Mouse (Mus musculus) CH12.LX (cell line): ENCODE data around the gene Grk4. TPM values are rescaled to one million over a fixed set of nuclear protein-coding genes. Genes with fewer than 3 reads are reported as not detected.

Experiments used
- DNase-seq: peaks from one replicate; pipeline ENCODE4 v3.0.0-alpha.2; 2013; ENCODE audit errors: extremely low read depth
- H3K27ac ChIP-seq: 2 replicates; pipeline ENCODE4 v1.5.1; 2012; ENCODE audit warnings: low read depth, mild to moderate bottlenecking, control low read depth, moderate library complexity; ENCODE audit not compliant: insufficient read depth
- H3K27me3 ChIP-seq: replicated peaks from 2 replicates; pipeline ENCODE3; 2012; ENCODE audit warnings: inconsistent platforms
- H3K36me3 ChIP-seq, 2 experiments: replicated peaks in 1 of 2; 2 replicates each; pipeline versions ENCODE3 to v1.6.1; 2012; ENCODE audit warnings: inconsistent platforms in 1 of 2, low read length in 1 of 2, mild to moderate bottlenecking in 1 of 2, mixed read lengths in 1 of 2, moderate library complexity in 1 of 2; ENCODE audit not compliant: control insufficient read depth in 1 of 2, insufficient read depth in 1 of 2
- H3K4me1 ChIP-seq, 2 experiments: 2 replicates each; pipeline ENCODE4 v1.6.1; 2012; ENCODE audit warnings: inconsistent platforms in 1 of 2, moderate library complexity in 1 of 2; ENCODE audit not compliant: insufficient read depth in 2 of 2, control insufficient read depth in 1 of 2
- H3K4me2 ChIP-seq: 2 replicates; pipeline ENCODE4 v1.6.1; 2012; ENCODE audit warnings: low read depth, mild to moderate bottlenecking, control low read depth; ENCODE audit not compliant: poor library complexity, insufficient read depth, severe bottlenecking
- H3K4me3 ChIP-seq, 3 experiments: fragments of 150-350 bp in 1 of 3; sonication (generic) in 1 of 3; replicated peaks in 1 of 3; 2 replicates each; pipeline versions ENCODE3 to v1.5.1; 2011 to 2012; ENCODE audit warnings: low read depth in 2 of 3, low read length in 2 of 3, mild to moderate bottlenecking in 2 of 3, moderate library complexity in 2 of 3, control low read depth in 1 of 3, improper control_type of control experiment in 1 of 3, inconsistent platforms in 1 of 3, mixed read lengths in 1 of 3; ENCODE audit not compliant: poor library complexity in 1 of 3
- H3K79me2 ChIP-seq: replicated peaks from 2 replicates; pipeline ENCODE4 v1.6.1; 2012; ENCODE audit warnings: mild to moderate bottlenecking, moderate library complexity; ENCODE audit not compliant: control insufficient read depth, poor library complexity, insufficient read depth, severe bottlenecking; ENCODE audit errors: extremely low read depth
- H3K9ac ChIP-seq: 2 replicates; pipeline ENCODE4 v1.6.1; 2012; ENCODE audit warnings: low read depth, mild to moderate bottlenecking, control low read depth, moderate library complexity; ENCODE audit not compliant: insufficient read depth
- H3K9me3 ChIP-seq: replicated peaks from 2 replicates; pipeline ENCODE3; 2012; ENCODE audit warnings: low read length, inconsistent platforms, mixed read lengths
- CTCF ChIP-seq, 2 experiments: IDR thresholded peaks in 1 of 2; conservative IDR thresholded peaks in 1 of 2; 2 replicates each; pipeline ENCODE4 v1.5.1; 2011 to 2012; ENCODE audit warnings: low read depth in 2 of 2, low read length in 2 of 2, improper control_type of control experiment in 1 of 2, inconsistent platforms in 1 of 2, mild to moderate bottlenecking in 1 of 2, moderate library complexity in 1 of 2
- ETS1 ChIP-seq: conservative IDR thresholded peaks from 2 replicates; pipeline ENCODE4 v1.6.1; 2012; ENCODE audit warnings: low read depth, mild to moderate bottlenecking, inconsistent platforms, low read length, improper control_type of control experiment, moderate library complexity
- GABPA ChIP-seq: IDR thresholded peaks from 2 replicates; pipeline ENCODE4 v1.6.1; 2012; ENCODE audit warnings: low read depth, low read length, improper control_type of control experiment, inconsistent platforms; ENCODE audit not compliant: insufficient replicate concordance
- KAT2A ChIP-seq: IDR thresholded peaks from 2 replicates; pipeline ENCODE4 v1.6.1; 2012; ENCODE audit warnings: low read length, improper control_type of control experiment, inconsistent platforms; ENCODE audit not compliant: insufficient replicate concordance
- MEF2A ChIP-seq: IDR thresholded peaks from 2 replicates; pipeline ENCODE4 v1.6.1; 2014; ENCODE audit warnings: low read depth, mild to moderate bottlenecking, inconsistent platforms, low read length, improper control_type of control experiment, borderline replicate concordance
- NELFE ChIP-seq: IDR thresholded peaks from 2 replicates; pipeline ENCODE4 v1.6.1; 2011; ENCODE audit warnings: low read depth, low read length, improper control_type of control experiment
- NRF1 ChIP-seq: IDR thresholded peaks from 2 replicates; pipeline ENCODE4 v1.6.1; 2014; ENCODE audit warnings: low read depth, mild to moderate bottlenecking, inconsistent platforms, low read length, improper control_type of control experiment, moderate library complexity
- RAD21 ChIP-seq: IDR thresholded peaks from 2 replicates; pipeline ENCODE4 v1.6.1; 2011; ENCODE audit warnings: low read depth, mild to moderate bottlenecking, low read length, improper control_type of control experiment, moderate library complexity
- SIN3A ChIP-seq: IDR thresholded peaks from 2 replicates; pipeline ENCODE4 v1.6.1; 2012; ENCODE audit warnings: low read length, improper control_type of control experiment, inconsistent platforms
- SMC3 ChIP-seq: IDR thresholded peaks from 2 replicates; pipeline ENCODE4 v1.6.1; 2011; ENCODE audit warnings: low read depth, low read length, improper control_type of control experiment
- ZC3H11A ChIP-seq: IDR thresholded peaks from 2 replicates; pipeline ENCODE4 v1.6.1; 2012; ENCODE audit warnings: low read depth, mild to moderate bottlenecking, inconsistent platforms, low read length, improper control_type of control experiment
- dilution Hi-C: fragments of 300-500 bp; cut with MboI; formaldehyde crosslinking; loops from 2 replicates; pipeline ENCODE4 v1.14.3; 2020; ENCODE audit warnings: low sequenced_read_pairs; ENCODE audit not compliant: extremely low pct_unique_long_range_greater_than_20kb, extremely low pct_ligation_motif_present
- in situ Hi-C: fragments of 300-500 bp; cut with MboI; formaldehyde crosslinking; loops from 3 replicates; pipeline ENCODE4 v1.14.3; 2019; ENCODE audit warnings: low sequenced_read_pairs, low pct_ligation_motif_present, low pct_unique_long_range_greater_than_20kb, mixed read lengths
- polyA plus RNA-seq: library from polyadenylated mRNA; unstranded; fragments of >175 nt; gene quantifications from 2 replicates; pipeline ENCODE4 v1.2.1, GENCODE M21; 2012; ENCODE audit warnings: low read depth; ENCODE audit not compliant: insufficient read length
- total RNA-seq, 2 experiments: library from RNA; depleted of rRNA; stranded (reverse); fragments of 300-350 nt in 1 of 2; fragments of >200 nt in 1 of 2; gene quantifications; 2 replicates each; pipeline ENCODE4 v1.2.3; 2012 to 2014

Gene Grk4
- total and polyA plus RNA-seq, 3 experiments: 0.56 to 0.81 (median 0.76) TPM

DNA sequence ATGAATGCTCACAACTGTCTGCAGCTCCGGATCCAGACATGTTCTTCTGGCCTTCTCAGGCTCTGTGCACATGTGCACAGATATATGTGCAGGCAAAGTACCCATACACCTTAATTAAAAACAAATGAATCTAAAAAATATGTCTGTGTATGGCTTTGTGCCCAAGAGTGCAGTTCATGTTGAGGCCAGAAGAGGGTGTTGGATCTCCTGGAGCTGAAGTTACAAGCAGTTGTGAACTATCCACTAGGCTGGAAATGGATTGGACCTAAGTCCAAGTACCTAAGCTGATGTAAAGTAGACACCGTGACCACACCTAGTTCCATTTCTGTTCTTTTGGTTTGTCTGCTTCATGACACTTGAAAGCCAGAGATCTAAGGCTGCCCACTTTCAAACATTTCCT is 9.3 kb downstream of the Grk4 start:
- Histone ChIP-seq H3K4me1 (no peaks in the 10 kb centered on the region), H3K4me2 (no peak overlapping the region), H3K4me3 (no peak overlapping the region), H3K27ac (no peak overlapping the region), H3K27me3 (no peaks in the 10 kb centered on the region), H3K9ac (no peak overlapping the region), H3K36me3 (peaks cover 6 to 10% of the 10 kb centered on the region in 2 experiments), H3K79me2 (no peaks in the 10 kb centered on the region), H3K9me3 (no peaks in the 10 kb centered on the region)
- in situ Hi-C loops: loop anchor here (25.0 kb wide), 1 partner anchor 368 kb away; the partner anchor contains the start of gene Hgfac
- TF ChIP-seq KAT2A (no peak), CTCF (conservative IDR thresholded peaks at IDR 0.05 in 1 of 2, IDR thresholded peaks at IDR 0.05 in 1 of 2; ENCODE audit: low read depth in 2 of 2, low read length in 2 of 2) (peak in 1 of 2 experiments; percentile 38; a peak in 2 of 4 replicates)
- dilution Hi-C loops: no loop called here
- no peak for DNase-seq

GRCm38 (mm10) chr5:34670280-34670679 is 10.1 kb downstream of the Grk4 start:
- dilution Hi-C loops: no loop called here
- H3K9ac ChIP-seq: no peak overlapping the region
- DNase-seq: no peak
- peaks cover 6% of the 10 kb centered on the region in 2 experiments for H3K36me3 ChIP-seq
- in situ Hi-C loops: loop anchor here (25.0 kb wide), 1 partner anchor 367 kb away; the partner anchor contains the start of gene Hgfac
- no peaks in the 10 kb centered on the region for H3K4me1 ChIP-seq
- no peaks in the 10 kb centered on the region for H3K27me3 ChIP-seq
- H3K79me2 ChIP-seq: no peaks in the 10 kb centered on the region
- no peak overlapping the region for H3K27ac ChIP-seq
- TF ChIP-seq SMC3 (peak; percentile 35; the same call in 1 of the 2 replicates), NRF1 (no peak), CTCF (conservative IDR thresholded peaks at IDR 0.05 in 1 of 2, IDR thresholded peaks at IDR 0.05 in 1 of 2; ENCODE audit: low read depth in 2 of 2, low read length in 2 of 2) (peak in 1 of 2 experiments; percentile 63; a peak in 2 of 4 replicates), MEF2A (no peak), NELFE (no peak), RAD21 (peak; percentile 62), ZC3H11A (no peak), ETS1 (no peak), SIN3A (no peak)
- H3K9me3 ChIP-seq: no peaks in the 10 kb centered on the region
- H3K4me2 ChIP-seq: no peak overlapping the region
- no peak overlapping the region for H3K4me3 ChIP-seq

- Histone ChIP-seq H3K4me1 (no peaks in the 10 kb centered on the region), H3K4me2 (no peak overlapping the region), H3K9ac (no peak overlapping the region), H3K36me3 (no peaks in the 10 kb centered on the region), H3K27me3 (no peaks in the 10 kb centered on the region), H3K27ac (no peak overlapping the region), H3K79me2 (no peaks in the 10 kb centered on the region), H3K4me3 (no peak overlapping the region), H3K9me3 (no peaks in the 10 kb centered on the region)
- TF ChIP-seq CTCF (conservative IDR thresholded peaks at IDR 0.05 in 1 of 2, IDR thresholded peaks at IDR 0.05 in 1 of 2; ENCODE audit: low read depth in 2 of 2, low read length in 2 of 2): peak in 1 of 2 experiments; percentile 18; a peak in 1 of 4 replicates
- no peak for TF ChIP-seq GABPA
- no peak for DNase-seq
- in situ Hi-C loops (loop anchor here (10.0 kb wide), 1 partner anchor 55 kb away; no protein-coding TSS in a partner anchor), dilution Hi-C loops (no loop called here)
Observed at GRCm38 (mm10) chr5:34689868-34690267, 29.7 kb downstream of the Grk4 start.
